Mouse (Mus musculus) forebrain, embryonic 12.5 days (tissue): ENCODE measurements around the gene Elovl1. TPM values are rescaled to one million over a fixed set of nuclear protein-coding genes. Genes with fewer than 3 reads are reported as not detected.

Experiments
- ATAC-seq: fragments of 200-750 bp; cut with Nextera tagmentation; 2 replicates; pipeline ENCODE4 v1.8.0; 2017; ENCODE audit warnings: moderate TSS enrichment; ENCODE audit not compliant: low FRiP score
- H3K27ac ChIP-seq: fragments of 300-500 bp; sonication (generic); 2 replicates; pipeline ENCODE4 v1.5.1; 2016; ENCODE audit warnings: mild to moderate bottlenecking
- H3K27me3 ChIP-seq: fragments of 300-500 bp; sonication (generic); 2 replicates; pipeline ENCODE4 v1.6.1; 2016; ENCODE audit warnings: mild to moderate bottlenecking
- H3K36me3 ChIP-seq: fragments of 300-500 bp; sonication (generic); replicated peaks from 2 replicates; pipeline ENCODE4 v1.6.1; 2016; ENCODE audit warnings: mild to moderate bottlenecking
- H3K4me1 ChIP-seq: fragments of 300-500 bp; sonication (generic); 2 replicates; pipeline ENCODE4 v1.6.1; 2016
- H3K4me2 ChIP-seq: fragments of 300-500 bp; sonication (generic); 2 replicates; pipeline ENCODE4 v1.6.1; 2016; ENCODE audit warnings: mild to moderate bottlenecking, moderate library complexity
- H3K4me3 ChIP-seq: fragments of 300-500 bp; sonication (generic); replicated peaks from 2 replicates; pipeline ENCODE4 v1.5.1; 2016; ENCODE audit warnings: mild to moderate bottlenecking
- H3K9ac ChIP-seq: fragments of 300-500 bp; sonication (generic); 2 replicates; pipeline ENCODE4 v1.6.1; 2016; ENCODE audit warnings: mild to moderate bottlenecking
- H3K9me3 ChIP-seq: fragments of 300-500 bp; sonication (generic); 2 replicates; pipeline ENCODE4 v1.6.1; 2016
- WGBS: fragments of 180-500 bp; shearing (Covaris S2); methylation state at CpG from one replicate; pipeline ENCODE4 v1.1.7; 2016; 5-methylcytosine and 5-hydroxymethylcytosine counted together
- polyA plus RNA-seq: library from polyadenylated mRNA; unstranded; fragments of >200 nt; fragmentation: Nextera tagmentation; extraction: Ambion mirVana; gene quantifications from 2 replicates; pipeline ENCODE4 v1.2.1, GENCODE M21; 2016

The Elovl1 gene
- polyA plus RNA-seq, 1 experiment from 2014 or later: 30.1 TPM

GRCm38 (mm10) chr4:118410871-118411270, 17.0 kb upstream of the Elovl1 start:
- no peak overlapping the region for H3K9ac ChIP-seq
- H3K27ac ChIP-seq: no peak overlapping the region
- peaks cover 21% of the 10 kb centered on the region for H3K4me1 ChIP-seq
- H3K36me3 ChIP-seq: peaks cover 47% of the 10 kb centered on the region
- H3K4me2 ChIP-seq: no peak overlapping the region
- H3K27me3 ChIP-seq: no peaks in the 10 kb centered on the region
- ATAC-seq: no peak
- no peaks in the 10 kb centered on the region for H3K9me3 ChIP-seq
- no peak overlapping the region for H3K4me3 ChIP-seq
- WGBS: 94% methylated on average over 5 of the region's 5 CpGs

GRCm38 (mm10) chr4:118413553-118413952, 14.3 kb upstream of the Elovl1 start:
- Histone ChIP-seq H3K27me3 (no peaks in the 10 kb centered on the region), H3K4me3 (no peak overlapping the region), H3K36me3 (peaks cover 69% of the 10 kb centered on the region), H3K9me3 (no peaks in the 10 kb centered on the region), H3K4me2 (no peak overlapping the region), H3K4me1 (peaks cover 9% of the 10 kb centered on the region), H3K9ac (no peak overlapping the region), H3K27ac (no peak overlapping the region)
- no peak for ATAC-seq
- 97% methylated on average over 5 of the region's 5 CpGs for WGBS

GRCm38 (mm10) chr4:118415779-118416178, 12.1 kb upstream of the Elovl1 start:
- Histone ChIP-seq H3K9me3 (no peaks in the 10 kb centered on the region), H3K27ac (no peak overlapping the region), H3K9ac (no peak overlapping the region), H3K4me1 (no peaks in the 10 kb centered on the region), H3K27me3 (no peaks in the 10 kb centered on the region), H3K4me3 (no peak overlapping the region), H3K4me2 (no peak overlapping the region), H3K36me3 (peaks cover 84% of the 10 kb centered on the region)
- WGBS: 90% methylated on average over 2 of the region's 2 CpGs
- ATAC-seq: no peak

GRCm38 (mm10) chr4:118416329-118416728, 11.6 kb upstream of the Elovl1 start:
- H3K36me3 ChIP-seq: peaks cover 88% of the 10 kb centered on the region
- 93% methylated on average over 5 of the region's 5 CpGs for WGBS

DNA sequence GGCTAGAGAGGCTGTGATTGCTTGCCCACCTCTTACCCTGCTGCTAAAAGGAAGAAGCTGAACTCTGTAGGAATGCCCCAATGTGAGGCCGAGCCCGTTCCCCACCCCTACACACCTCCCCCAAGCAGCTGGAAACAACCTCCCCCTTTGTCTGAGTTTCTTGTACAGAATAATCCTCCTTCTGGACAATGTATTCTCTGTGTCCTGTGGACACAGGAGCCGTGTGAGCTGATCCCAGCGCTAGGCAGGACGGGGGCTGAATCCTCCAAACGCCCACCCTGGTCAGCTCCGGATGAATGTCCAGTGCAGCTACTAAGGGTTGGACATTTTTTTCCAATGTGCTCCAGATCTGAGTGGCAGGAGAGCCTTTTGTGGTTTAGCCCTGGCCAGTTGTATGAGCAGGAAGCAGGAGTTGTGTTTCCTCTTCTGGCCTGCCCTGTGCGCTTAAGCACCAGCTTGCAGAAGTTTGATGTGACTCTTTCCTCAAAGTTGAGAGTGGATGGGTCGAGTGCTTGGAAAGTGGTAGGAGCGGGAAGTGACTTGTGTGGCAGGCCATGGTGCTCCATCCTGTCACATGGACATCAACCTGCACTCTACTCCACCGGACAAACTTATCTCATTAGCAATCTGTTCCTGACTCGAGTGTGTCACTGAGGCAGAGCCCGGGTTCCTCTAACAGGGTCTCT, 10.6 kb upstream of the Elovl1 start:
- ATAC-seq: no peak
- Histone ChIP-seq H3K9me3 (no peaks in the 10 kb centered on the region), H3K4me1 (no peaks in the 10 kb centered on the region), H3K27me3 (no peaks in the 10 kb centered on the region), H3K4me2 (no peak overlapping the region), H3K4me3 (no peak overlapping the region), H3K27ac (no peak overlapping the region), H3K36me3 (peaks cover 87% of the 10 kb centered on the region), H3K9ac (no peak overlapping the region)
- 75% methylated on average over 13 of the region's 13 CpGs for WGBS

More at GRCm38 (mm10) chr4:118416329-118416728, 11.6 kb upstream of the Elovl1 start:
- H3K9ac ChIP-seq: no peak overlapping the region
- no peak for ATAC-seq
- no peak overlapping the region for H3K27ac ChIP-seq
- H3K9me3 ChIP-seq: no peaks in the 10 kb centered on the region
- H3K4me3 ChIP-seq: no peak overlapping the region
- no peaks in the 10 kb centered on the region for H3K4me1 ChIP-seq
- no peaks in the 10 kb centered on the region for H3K27me3 ChIP-seq
- no peak overlapping the region for H3K4me2 ChIP-seq

DNA sequence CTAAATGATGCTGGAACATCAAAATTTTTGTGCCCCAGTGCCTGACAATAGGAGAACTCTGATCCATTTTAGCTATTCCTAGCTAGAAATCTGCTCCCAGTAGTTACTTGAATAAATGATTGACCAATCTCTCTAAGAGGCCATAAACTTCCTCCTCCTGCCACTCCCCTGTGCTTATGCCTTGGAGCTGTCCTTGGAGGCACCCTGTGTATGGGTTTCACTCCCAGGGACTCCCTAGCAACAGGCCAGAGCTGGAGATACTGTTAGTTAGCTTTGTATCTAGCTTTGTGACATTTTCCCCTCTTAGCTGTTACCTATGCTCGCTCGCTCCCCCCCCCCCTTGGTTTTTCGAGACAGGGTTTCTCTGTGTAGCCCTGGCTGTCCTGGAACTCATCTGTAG, 6.5 kb upstream of the Elovl1 start:
- Histone ChIP-seq H3K9me3 (no peaks in the 10 kb centered on the region), H3K27ac (no peak overlapping the region), H3K4me1 (no peaks in the 10 kb centered on the region), H3K9ac (no peak overlapping the region), H3K4me2 (no peak overlapping the region), H3K36me3 (peaks cover 51% of the 10 kb centered on the region), H3K4me3 (no peak overlapping the region), H3K27me3 (no peaks in the 10 kb centered on the region)
- ATAC-seq: no peak
- WGBS: 100% methylated on average over 3 of the region's 3 CpGs

GRCm38 (mm10) chr4:118424541-118425160, 3.2 kb upstream of the Elovl1 start:
- Histone ChIP-seq H3K4me1 (peaks cover 23% of the 10 kb centered on the region), H3K9me3 (no peaks in the 10 kb centered on the region), H3K27me3 (no peaks in the 10 kb centered on the region), H3K4me3 (no peak overlapping the region), H3K4me2 (no peak overlapping the region), H3K9ac (no peak overlapping the region), H3K36me3 (peaks cover 26% of the 10 kb centered on the region), H3K27ac (no peak overlapping the region)
- ATAC-seq: no peak
- WGBS: 91% methylated on average over 4 of the region's 4 CpGs

GRCm38 (mm10) chr4:118425374-118425773, 2.5 kb upstream of the Elovl1 start:
- Histone ChIP-seq H3K36me3 (peaks cover 28% of the 10 kb centered on the region), H3K4me2 (no peak overlapping the region), H3K27ac (no peak overlapping the region), H3K4me3 (no peak overlapping the region), H3K9me3 (no peaks in the 10 kb centered on the region), H3K9ac (no peak overlapping the region), H3K4me1 (peaks cover 23% of the 10 kb centered on the region), H3K27me3 (no peaks in the 10 kb centered on the region)
- 95% methylated on average over 1 of the region's 1 CpGs for WGBS
- no peak for ATAC-seq

- peak; percentile 27; the same call in 1 of the 2 replicates for ATAC-seq
- Histone ChIP-seq H3K27ac (peak overlapping the region; percentile 71), H3K4me1 (peaks cover 23% of the 10 kb centered on the region), H3K4me2 (peak overlapping the region; percentile 83), H3K36me3 (peaks cover 28% of the 10 kb centered on the region), H3K27me3 (no peaks in the 10 kb centered on the region), H3K4me3 (peak overlapping the region; percentile 55), H3K9me3 (no peaks in the 10 kb centered on the region), H3K9ac (peak overlapping the region; percentile 73)
- WGBS: 2% methylated on average over 5 of the region's 5 CpGs
Measured at GRCm38 (mm10) chr4:118427415-118427767, 502 bp upstream of the Elovl1 start.

DNA sequence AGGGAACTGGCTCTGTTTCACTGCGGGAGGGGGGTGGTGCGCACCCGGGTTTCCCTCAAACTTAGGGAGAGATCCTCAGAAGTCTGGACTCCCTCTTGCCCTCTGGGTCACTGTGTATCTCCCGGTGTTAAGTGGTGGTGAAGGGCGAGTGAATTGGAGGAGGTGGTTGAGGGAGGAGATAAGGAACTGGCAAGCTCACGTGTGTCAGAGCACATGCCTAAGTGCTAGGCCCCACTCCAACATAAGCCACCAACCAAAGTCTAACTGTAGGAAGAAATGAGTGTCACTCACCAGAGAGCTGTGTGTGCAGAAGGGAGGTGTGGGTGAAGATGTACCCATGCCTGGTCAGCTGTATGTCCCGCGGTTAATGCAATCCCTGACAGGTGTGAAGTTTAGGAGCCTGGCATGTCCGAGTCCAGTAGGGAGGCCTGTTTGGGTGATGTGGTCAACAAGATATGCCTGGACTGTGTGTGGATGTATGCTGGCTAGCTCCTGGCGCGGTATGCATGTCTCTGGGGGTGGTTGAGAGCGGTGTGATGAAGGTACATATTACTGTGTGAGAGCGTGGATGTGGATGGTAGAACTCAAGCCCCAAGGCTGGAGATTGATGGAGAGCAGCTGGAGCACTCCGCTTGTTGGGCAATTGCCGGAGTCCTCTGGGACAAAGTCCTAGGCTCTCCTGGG, 780 bp downstream of the Elovl1 start:
- ATAC-seq: 0 out of 2 replicates have a peak, but pooled peaks have one; percentile 5
- Histone ChIP-seq H3K4me3 (peak overlapping the region; percentile 55), H3K4me1 (peaks cover 23% of the 10 kb centered on the region), H3K36me3 (peaks cover 37% of the 10 kb centered on the region), H3K27ac (peak overlapping the region; percentile 71), H3K9me3 (no peaks in the 10 kb centered on the region), H3K4me2 (peak overlapping the region; percentile 83), H3K9ac (peak overlapping the region; percentile 73), H3K27me3 (no peaks in the 10 kb centered on the region)
- WGBS: 57% methylated on average over 15 of the region's 15 CpGs

- Histone ChIP-seq H3K4me2 (peak overlapping the region; percentile 83), H3K4me1 (peaks cover 29% of the 10 kb centered on the region), H3K4me3 (no peak overlapping the region), H3K27ac (no peak overlapping the region), H3K27me3 (no peaks in the 10 kb centered on the region), H3K9me3 (no peaks in the 10 kb centered on the region), H3K9ac (no peak overlapping the region), H3K36me3 (peaks cover 42% of the 10 kb centered on the region)
- 65% methylated on average over 7 of the region's 7 CpGs for WGBS
- no peak for ATAC-seq
Measured at GRCm38 (mm10) chr4:118429215-118429895, 1.5 kb downstream of the Elovl1 start.

GRCm38 (mm10) chr4:118432332-118432731, 4.4 kb downstream of the Elovl1 start:
- H3K27ac ChIP-seq: no peak overlapping the region
- no peak overlapping the region for H3K4me3 ChIP-seq
- H3K9ac ChIP-seq: no peak overlapping the region
- H3K36me3 ChIP-seq: peaks cover 56% of the 10 kb centered on the region
- no peaks in the 10 kb centered on the region for H3K27me3 ChIP-seq
- H3K4me1 ChIP-seq: peaks cover 50% of the 10 kb centered on the region
- no peak overlapping the region for H3K4me2 ChIP-seq
- no peak for ATAC-seq
- 75% methylated on average over 8 of the region's 8 CpGs for WGBS
- no peaks in the 10 kb centered on the region for H3K9me3 ChIP-seq
